Mouse (Mus musculus) heart, embryonic 16.5 days (tissue): ENCODE measurements around the gene Zfp207. TPM values are rescaled to one million over a fixed set of nuclear protein-coding genes. Genes with fewer than 3 reads are reported as not detected.

ENCODE experiments used
- ATAC-seq: fragments of 200-750 bp; cut with Nextera tagmentation; replicated peaks from 2 replicates; pipeline ENCODE4 v1.8.0; 2017; ENCODE audit warnings: moderate number of reproducible peaks; ENCODE audit not compliant: insufficient read depth, low FRiP score; ENCODE audit errors: extremely low read depth
- H3K27ac ChIP-seq: fragments of 300-500 bp; sonication (generic); 2 replicates; pipeline ENCODE4 v1.5.1; 2014; ENCODE audit warnings: mild to moderate bottlenecking, low read length, control low read depth, moderate library complexity
- H3K27me3 ChIP-seq: fragments of 300-500 bp; sonication (generic); 2 replicates; pipeline ENCODE4 v1.6.1; 2014; ENCODE audit warnings: low read length, mixed read lengths; ENCODE audit not compliant: control insufficient read depth, insufficient read depth
- H3K36me3 ChIP-seq: fragments of 300-500 bp; sonication (generic); 2 replicates; pipeline ENCODE4 v1.6.1; 2014; ENCODE audit not compliant: control insufficient read depth, insufficient read depth
- H3K4me1 ChIP-seq: fragments of 300-500 bp; sonication (generic); 2 replicates; pipeline ENCODE4 v1.6.1; 2014; ENCODE audit warnings: low read length, mixed read lengths; ENCODE audit not compliant: control insufficient read depth, insufficient read depth
- H3K4me2 ChIP-seq: fragments of 300-500 bp; sonication (generic); 2 replicates; pipeline ENCODE4 v1.6.1; 2014; ENCODE audit warnings: low read depth, mild to moderate bottlenecking, control low read depth, low read length
- H3K4me3 ChIP-seq: fragments of 300-500 bp; sonication (generic); 2 replicates; pipeline ENCODE4 v1.5.1; 2014; ENCODE audit warnings: mild to moderate bottlenecking, control low read depth, low read length
- H3K9ac ChIP-seq: fragments of 300-500 bp; sonication (generic); 2 replicates; pipeline ENCODE4 v1.6.1; 2014; ENCODE audit warnings: low read length, control low read depth
- H3K9me3 ChIP-seq: fragments of 300-500 bp; sonication (generic); replicated peaks from 2 replicates; pipeline ENCODE4 v1.6.1; 2016; ENCODE audit warnings: low read length; ENCODE audit not compliant: control insufficient read depth
- WGBS: fragments of 180-500 bp; shearing (Covaris S2); extraction: QIAGEN DNeasy Blood & Tissue Kit; methylation state at CpG from one replicate; pipeline ENCODE4 v1.1.7; 2014; 5-methylcytosine and 5-hydroxymethylcytosine counted together
- polyA plus RNA-seq: library from polyadenylated mRNA; unstranded; fragments of >200 nt; fragmentation: Nextera tagmentation; extraction: Ambion mirVana; gene quantifications from 2 replicates; pipeline ENCODE4 v1.2.1, GENCODE M21; 2015

Zfp207 gene
- polyA plus RNA-seq, 1 experiment from 2014 or later: 155 TPM

DNA sequence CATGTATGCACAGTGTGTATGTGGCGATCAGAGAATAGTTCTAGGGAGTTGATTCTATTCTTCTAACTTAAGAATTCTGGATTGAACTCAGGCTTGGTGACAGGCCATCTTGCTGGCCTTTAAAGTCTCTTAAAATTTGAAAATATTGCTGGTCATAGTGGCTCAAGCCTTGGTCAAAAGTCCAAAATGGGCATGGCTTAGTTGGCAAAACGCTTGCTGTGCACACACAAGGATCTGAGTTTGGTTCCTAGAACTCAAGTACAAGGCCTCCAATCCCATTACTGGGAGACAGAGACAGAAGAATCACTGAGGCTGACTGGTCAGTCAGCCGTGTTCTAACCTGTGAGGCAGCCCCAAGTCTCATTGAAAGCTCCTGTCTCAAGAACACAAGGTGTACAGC lies 63.8 kb downstream of the Zfp207 start:
- 98% methylated on average over 3 of the region's 3 CpGs for WGBS
- Histone ChIP-seq H3K4me2 (no peak overlapping the region), H3K9ac (no peak overlapping the region), H3K36me3 (peaks cover 20% of the 10 kb centered on the region), H3K27ac (no peak overlapping the region), H3K4me3 (no peak overlapping the region), H3K9me3 (no peaks in the 10 kb centered on the region), H3K27me3 (no peaks in the 10 kb centered on the region), H3K4me1 (no peaks in the 10 kb centered on the region)
- ATAC-seq: no peak

DNA sequence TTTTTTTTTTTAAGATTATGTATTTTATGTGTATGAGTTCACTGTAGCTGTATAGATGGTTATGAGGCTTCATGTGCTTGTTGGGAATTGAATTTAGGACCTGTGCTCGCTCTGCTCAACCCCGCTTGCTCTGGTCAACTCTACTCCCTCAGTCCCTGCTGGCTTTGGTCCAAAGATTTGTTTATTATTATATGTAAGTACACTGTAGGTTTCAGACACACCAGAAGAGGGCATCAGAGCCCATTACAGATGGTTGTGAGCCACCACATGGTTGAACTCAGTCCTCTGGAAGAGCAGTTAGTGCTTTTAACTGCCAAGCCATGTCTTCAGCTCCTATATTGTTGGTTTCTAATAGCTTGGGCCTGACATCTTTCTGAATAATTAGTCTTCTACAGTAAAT lies 66.8 kb downstream of the Zfp207 start:
- no peak overlapping the region for H3K9ac ChIP-seq
- H3K4me1 ChIP-seq: no peaks in the 10 kb centered on the region
- no peaks in the 10 kb centered on the region for H3K27me3 ChIP-seq
- H3K9me3 ChIP-seq: no peaks in the 10 kb centered on the region
- 93% methylated on average over 2 of the region's 2 CpGs for WGBS
- H3K4me3 ChIP-seq: no peak overlapping the region
- H3K4me2 ChIP-seq: no peak overlapping the region
- no peak for ATAC-seq
- peaks cover 17% of the 10 kb centered on the region for H3K36me3 ChIP-seq
- H3K27ac ChIP-seq: no peak overlapping the region

DNA sequence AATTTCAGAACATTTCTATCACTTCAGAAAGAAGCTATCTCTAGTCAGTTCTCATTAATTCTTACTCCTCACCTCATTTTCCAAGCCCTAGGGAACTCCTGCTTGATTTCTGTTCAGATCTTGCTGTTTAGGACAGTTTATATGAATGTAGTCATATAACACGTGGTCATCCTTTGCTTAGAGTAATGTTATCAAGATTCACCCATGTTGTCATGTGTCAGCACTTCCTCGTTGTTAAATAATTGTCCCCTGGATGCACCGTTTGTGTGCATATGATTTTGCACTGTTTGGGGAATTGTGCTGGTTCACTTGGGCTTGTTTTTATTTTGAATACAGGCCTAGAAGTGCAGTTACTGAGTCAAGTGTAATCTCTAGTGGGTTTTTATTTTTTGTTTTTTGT lies 69.2 kb downstream of the Zfp207 start:
- Histone ChIP-seq H3K9ac (no peak overlapping the region), H3K27me3 (no peaks in the 10 kb centered on the region), H3K36me3 (peaks cover 18% of the 10 kb centered on the region), H3K4me3 (no peak overlapping the region), H3K9me3 (no peaks in the 10 kb centered on the region), H3K4me2 (no peak overlapping the region), H3K4me1 (no peaks in the 10 kb centered on the region), H3K27ac (no peak overlapping the region)
- 80% methylated on average over 3 of the region's 3 CpGs for WGBS
- no peak for ATAC-seq

DNA sequence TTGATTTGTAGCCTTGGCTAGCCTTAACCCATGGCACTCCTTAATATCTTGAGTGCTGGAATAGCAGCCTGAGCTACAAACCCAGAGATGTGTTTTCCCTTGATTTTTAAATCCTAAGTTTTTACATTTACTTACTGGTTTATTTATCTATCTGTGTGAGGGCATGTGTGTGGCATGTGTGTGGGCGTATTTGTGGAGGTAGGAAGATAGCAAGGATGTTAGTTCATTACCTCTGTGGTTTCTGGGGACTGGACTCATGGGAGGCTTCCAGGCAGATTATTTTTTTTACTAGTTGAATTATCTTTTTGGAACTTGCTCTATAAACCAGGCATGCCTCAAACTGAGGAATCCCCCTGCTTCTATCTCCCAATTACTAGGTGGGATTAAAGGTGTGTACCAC lies 70.1 kb downstream of the Zfp207 start:
- 84% methylated on average over 1 of the region's 1 CpGs for WGBS
- no peak overlapping the region for H3K4me3 ChIP-seq
- no peak overlapping the region for H3K27ac ChIP-seq
- H3K4me2 ChIP-seq: no peak overlapping the region
- H3K9ac ChIP-seq: no peak overlapping the region
- H3K27me3 ChIP-seq: no peaks in the 10 kb centered on the region
- ATAC-seq: no peak
- no peaks in the 10 kb centered on the region for H3K4me1 ChIP-seq
- peaks cover 17% of the 10 kb centered on the region for H3K36me3 ChIP-seq
- H3K9me3 ChIP-seq: no peaks in the 10 kb centered on the region

Other genes starting within 250 kb of the Zfp207 start
- gene Tefm, start 241.1 kb upstream of the Zfp207 start, polyA plus RNA-seq: 31.9 and 35.5 TPM in 2 replicates
- gene Adap2, start 229.2 kb upstream of the Zfp207 start, polyA plus RNA-seq: 1.7 and 1.8 TPM in 2 replicates
- 12.5 and 14.5 TPM in 2 replicates for gene Rnf135, start 199.4 kb upstream of the Zfp207 start, polyA plus RNA-seq
- gene Rhot1, start 174.3 kb upstream of the Zfp207 start, polyA plus RNA-seq: 63.6 and 69.9 TPM in 2 replicates
- gene Rhbdl3, start 82.4 kb upstream of the Zfp207 start, polyA plus RNA-seq: 1.9 and 3.1 TPM in 2 replicates
- 14.7 and 17.7 TPM in 2 replicates for gene 5730455P16Rik, start 5.2 kb upstream of the Zfp207 start, polyA plus RNA-seq
- gene Psmd11, start 45.3 kb downstream of the Zfp207 start, polyA plus RNA-seq: 189 and 197 TPM in 2 replicates
- gene Cdk5r1, start 93.7 kb downstream of the Zfp207 start, polyA plus RNA-seq: 0.30 and 0.55 TPM in 2 replicates